Mouse (Mus musculus): ENCODE data around the gene Lgals3bp.

DNA sequence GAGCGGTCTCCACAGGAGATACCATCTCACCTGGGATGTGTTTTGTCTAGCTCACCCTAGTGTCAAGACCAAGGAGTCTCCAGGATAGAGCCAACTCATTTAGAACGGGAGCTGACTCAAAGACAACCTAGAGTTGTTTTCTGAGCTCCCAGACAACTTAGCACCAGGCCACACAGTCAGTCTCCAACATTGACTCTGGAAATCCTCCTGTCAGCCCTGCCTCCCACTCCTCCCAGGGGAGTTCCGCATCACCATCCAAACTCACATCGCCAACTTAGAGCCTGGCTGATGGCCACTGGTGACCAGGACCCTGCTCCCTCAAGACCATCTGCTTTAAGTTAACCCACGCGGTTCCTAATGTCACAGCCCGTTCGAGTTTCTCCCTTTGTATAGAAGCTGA lies 26.4 kb downstream of the Lgals3bp start:
- TF ChIP-seq CTCF (IDR thresholded peaks at IDR 0.05; ENCODE audit: control insufficient read depth, insufficient read depth, low read length) (no peak), POLR2A (IDR thresholded peaks at IDR 0.05; ENCODE audit: borderline replicate concordance, control insufficient read depth, low read depth, low read length) (no peak)

All from bone marrow, adult 2 months (tissue).